Mouse (Mus musculus) C2C12 (cell line): ENCODE results near the gene Gm13691.

Source experiments
- CEBPB ChIP-seq: IDR thresholded peaks from one replicate; pipeline ENCODE4 v1.6.1; 2011; ENCODE audit warnings: low read depth, mild to moderate bottlenecking, control low read depth, moderate library complexity
- CTCF ChIP-seq: IDR thresholded peaks from one replicate; pipeline ENCODE4 v1.5.1; 2011; ENCODE audit not compliant: control insufficient read depth, insufficient read depth, insufficient read length
- FOSL1 ChIP-seq: IDR thresholded peaks from one replicate; pipeline ENCODE4 v1.8.0; 2011; ENCODE audit warnings: mild to moderate bottlenecking, low read length; ENCODE audit not compliant: poor library complexity, insufficient read depth, severe bottlenecking
- MYOD1 ChIP-seq: IDR thresholded peaks from one replicate; pipeline ENCODE4 v1.6.1; 2011; ENCODE audit warnings: low read depth; ENCODE audit not compliant: control insufficient read depth, insufficient read length
- MYOG ChIP-seq: IDR thresholded peaks from one replicate; pipeline ENCODE4 v1.6.1; 2011; ENCODE audit not compliant: control insufficient read depth, insufficient read length; ENCODE audit errors: extremely low read depth
- USF1 ChIP-seq: IDR thresholded peaks from one replicate; pipeline ENCODE4 v1.6.1; 2011; ENCODE audit warnings: low read depth, mild to moderate bottlenecking, control low read depth, moderate library complexity

GRCm38 (mm10) chr2:84023319-84023718, 33.0 kb downstream of the Gm13691 start:
- TF ChIP-seq MYOG, result no peak
- TF ChIP-seq CTCF, result no peak
- no peak for TF ChIP-seq MYOD1
- TF ChIP-seq CEBPB, result no peak
- TF ChIP-seq FOSL1, result no peak
- no peak for TF ChIP-seq USF1
